Comparison of ENCODE assay signal across 8 mouse cellular contexts in the genomic region with DNA sequence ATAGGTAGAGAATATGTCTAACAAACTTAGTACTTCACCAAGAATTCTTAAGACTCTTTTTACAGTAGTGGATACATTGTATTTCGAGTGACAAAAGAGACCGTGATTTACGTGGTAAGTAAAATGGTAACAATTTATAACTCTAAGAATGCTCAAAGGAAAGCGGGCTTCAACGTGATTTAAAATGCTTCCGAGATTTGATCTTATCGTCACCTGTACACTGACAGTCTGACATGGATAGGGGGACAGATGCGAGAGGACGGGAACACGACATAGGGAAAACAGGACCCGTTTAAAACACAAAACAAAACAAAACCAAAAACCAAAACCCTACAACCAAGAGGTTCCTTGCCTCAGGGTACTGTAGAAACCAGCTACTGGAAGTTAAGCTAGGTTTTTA. TPM values are rescaled to one million over a fixed set of nuclear protein-coding genes. Genes with fewer than 3 reads are reported as not detected.
A peak's percentile ranks its signal among the peaks of the same experiment; 100 is the strongest.
DNase-seq lines count a peak whose midpoint lies in the region; ATAC-seq and TF ChIP-seq lines count a peak whose summit lies in the region.

No protein-coding gene starts in this region.

- H3K27ac ChIP-seq in heart, embryonic 15.5 days: peak overlapping the region; percentile 95
- H3K27ac ChIP-seq in forebrain, postnatal 0 days (ENCODE audit: low read depth, low read length): peak overlapping the region; percentile 89

- no peak for TF ChIP-seq CTCF in G1E (IDR thresholded peaks at IDR 0.05; ENCODE audit: low read depth, low read length)
- no peak for TF ChIP-seq CTCF in forebrain, postnatal 0 days (IDR thresholded peaks at IDR 0.05; ENCODE audit: low read depth)

- no peaks in the 10 kb centered on the region for H3K27me3 ChIP-seq in heart, embryonic 15.5 days
- H3K27me3 ChIP-seq in G1E (ENCODE audit: insufficient read depth, low read length): no peaks in the 10 kb centered on the region
- no peaks in the 10 kb centered on the region for H3K27me3 ChIP-seq in forebrain, postnatal 0 days (ENCODE audit: insufficient read depth, low read length)

- H3K4me3 ChIP-seq in heart, embryonic 15.5 days: peak overlapping the region; percentile 78
- H3K4me3 ChIP-seq in G1E (ENCODE audit: low read depth, low read length): peak overlapping the region; percentile 75
- H3K4me3 ChIP-seq in forebrain, postnatal 0 days (ENCODE audit: low read depth, low read length): peak overlapping the region; percentile 66

- 13% methylated on average over 11 of the region's 11 CpGs for WGBS in heart, embryonic 15.5 days
- WGBS in forebrain, postnatal 0 days: 19% methylated on average over 11 of the region's 11 CpGs

- H3K36me3 ChIP-seq in heart, embryonic 15.5 days: peaks cover 42% of the 10 kb centered on the region
- H3K36me3 ChIP-seq in G1E (replicated peaks): peaks cover 52% of the 10 kb centered on the region
- H3K36me3 ChIP-seq in forebrain, postnatal 0 days (ENCODE audit: insufficient read depth): peaks cover 36% of the 10 kb centered on the region

- no peaks in the 10 kb centered on the region for H3K9me3 ChIP-seq in heart, embryonic 15.5 days (replicated peaks)
- H3K9me3 ChIP-seq in G1E (replicated peaks): no peaks in the 10 kb centered on the region
- no peaks in the 10 kb centered on the region for H3K9me3 ChIP-seq in forebrain, postnatal 0 days (ENCODE audit: low read length)

- no peak for DNase-seq in heart, adult 9 months (ENCODE audit: low spot score in 2 of 2)
- no peak for DNase-seq in G1E (ENCODE audit: low spot score)
- DNase-seq in forebrain, postnatal 0 days: no peak
- DNase-seq in mesoderm, embryonic 11.5 days (ENCODE audit: low read depth, low spot score): peak; percentile 11
- no peak for DNase-seq in right cerebral cortex, postnatal 10 days (ENCODE audit: low spot score in 2 of 2)
- DNase-seq in spleen, postnatal 36 days (ENCODE audit: low spot score in 2 of 2): no peak
- DNase-seq in spleen, postnatal 4 days (ENCODE audit: low spot score in 2 of 2): no peak

- H3K9ac ChIP-seq in heart, embryonic 15.5 days: peak overlapping the region; percentile 75
- H3K9ac ChIP-seq in forebrain, postnatal 0 days: peak overlapping the region; percentile 85

- peaks cover 9% of the 10 kb centered on the region for H3K4me1 ChIP-seq in heart, embryonic 15.5 days (replicated peaks)
- peaks cover 36% of the 10 kb centered on the region for H3K4me1 ChIP-seq in G1E (ENCODE audit: insufficient read depth, low read depth, low read length)
- peaks cover 16% of the 10 kb centered on the region for H3K4me1 ChIP-seq in forebrain, postnatal 0 days (ENCODE audit: insufficient read depth)

- peak overlapping the region; percentile 76 for H3K4me2 ChIP-seq in heart, embryonic 15.5 days
- peak overlapping the region; percentile 70 for H3K4me2 ChIP-seq in forebrain, postnatal 0 days (ENCODE audit: low read depth)

- ATAC-seq in heart, embryonic 15.5 days (replicated peaks; ENCODE audit: insufficient number of reproducible peaks, insufficient read depth, low FRiP score, low read depth): no peak
- ATAC-seq in G1E (ENCODE audit: extremely low read depth, insufficient number of reproducible peaks, low FRiP score, poor library complexity, severe bottlenecking): no peak
- no peak for ATAC-seq in forebrain, postnatal 0 days

RNA-seq across cellular contexts. Expression of a gene that starts 0.6 kb away (rescaled TPM):
- polyA plus RNA-seq in heart, embryonic 15.5 days (2015; fragmentation: Nextera tagmentation; extraction: Ambion mirVana): 29.8 and 37.7 TPM in 2 replicates
- total RNA-seq in G1E (2014; fragmentation: Nextera tagmentation) (31.6 and 36.4 TPM in 2 replicates), G1E (2017) (42.4 and 43.1 TPM in 2 replicates)
- 1.2 and 1.3 TPM in 2 replicates for polyA plus RNA-seq in G1E (2012)
- total RNA-seq in forebrain, postnatal 0 days (2014; rRNA removed): 77.6 and 79.4 TPM in 2 replicates
- polyA plus RNA-seq in forebrain, postnatal 0 days (2015; fragmentation: Nextera tagmentation; extraction: Ambion mirVana): 54.6 and 57.7 TPM in 2 replicates

RNA-seq across cellular contexts. Expression of a gene that starts 0.8 kb away (rescaled TPM):
- 175 and 176 TPM in 2 replicates for polyA plus RNA-seq in heart, embryonic 15.5 days (2015; fragmentation: Nextera tagmentation; extraction: Ambion mirVana)
- 117 and 144 TPM in 2 replicates for total RNA-seq in G1E (2014; fragmentation: Nextera tagmentation)
- total RNA-seq in G1E (2017): 400 and 401 TPM in 2 replicates
- 207 and 209 TPM in 2 replicates for polyA plus RNA-seq in G1E (2012)
- 137 and 184 TPM in 2 replicates for total RNA-seq in forebrain, postnatal 0 days (2014; rRNA removed)
- 171 and 187 TPM in 2 replicates for polyA plus RNA-seq in forebrain, postnatal 0 days (2015; fragmentation: Nextera tagmentation; extraction: Ambion mirVana)

RNA-seq across cellular contexts. Expression of a gene that starts 26.9 kb away (rescaled TPM):
- polyA plus RNA-seq in heart, embryonic 15.5 days (2015; fragmentation: Nextera tagmentation; extraction: Ambion mirVana): 0.47 and 0.74 TPM in 2 replicates
- 0.75 TPM in 1 of 2 replicates, not detected in the other for total RNA-seq in G1E (2014; fragmentation: Nextera tagmentation)
- total RNA-seq in G1E (2017): 0.11 and 0.58 TPM in 2 replicates
- polyA plus RNA-seq in G1E (2012): not detected in 2 replicates
- 0.48 and 0.62 TPM in 2 replicates for total RNA-seq in forebrain, postnatal 0 days (2014; rRNA removed)
- polyA plus RNA-seq in forebrain, postnatal 0 days (2015; fragmentation: Nextera tagmentation; extraction: Ambion mirVana): 0.21 TPM in 1 of 2 replicates, not detected in the other

RNA-seq across cellular contexts. Expression of a gene that starts 34.1 kb away (rescaled TPM):
- polyA plus RNA-seq in heart, embryonic 15.5 days (2015; fragmentation: Nextera tagmentation; extraction: Ambion mirVana): 0.44 and 0.58 TPM in 2 replicates
- total RNA-seq in G1E (2014; fragmentation: Nextera tagmentation) (not detected in 2 replicates), G1E (2017) (0.05 TPM in 1 of 2 replicates, not detected in the other)
- not detected in 2 replicates for polyA plus RNA-seq in G1E (2012)
- 0.69 and 1.1 TPM in 2 replicates for total RNA-seq in forebrain, postnatal 0 days (2014; rRNA removed)
- 0.88 and 1.8 TPM in 2 replicates for polyA plus RNA-seq in forebrain, postnatal 0 days (2015; fragmentation: Nextera tagmentation; extraction: Ambion mirVana)

Comparison
In these comparisons a context has a peak if more than half of its experiments do, and no peak if none do; other contexts are left out.
1. RNA of a gene that starts 0.6 kb away (polyA plus RNA-seq): 54.6 to 57.7 TPM in forebrain, postnatal 0 days and 29.8 to 37.7 TPM in heart, embryonic 15.5 days; 1.2 to 1.3 TPM in G1E; every median in the first group is over 10 times any median in the second.
2. Peak in every context shown above with its lines, with median percentiles within 50 percentile points of each other: H3K4me3 ChIP-seq.